Mouse (Mus musculus) bone marrow macrophage, adult 2 months (primary cell): ENCODE data around the gene Fanci.

Experiments used
- CTCF ChIP-seq: IDR thresholded peaks from 2 replicates; pipeline ENCODE4 v1.5.1; 2012; ENCODE audit warnings: low read depth, mild to moderate bottlenecking, low read length, moderate library complexity
- POLR2A ChIP-seq: IDR thresholded peaks from 2 replicates; pipeline ENCODE4 v1.6.1; 2012; ENCODE audit warnings: mild to moderate bottlenecking, low read depth, low read length, borderline replicate concordance

GRCm38 (mm10) chr7:79471436-79471835, 79.7 kb downstream of the Fanci start:
- TF ChIP-seq CTCF (no peak), POLR2A (no peak)
